Mouse (Mus musculus) hindbrain, embryonic 11.5 days (tissue): ENCODE results near the gene Prkag2. TPM values are rescaled to one million over a fixed set of nuclear protein-coding genes. Genes with fewer than 3 reads are reported as not detected.
"Not testable (repeated sequence)": the region's sequence is repeated elsewhere in the genome, so short reads cannot be mapped to it uniquely, and the experiment has no call there.

ENCODE experiments used
- ATAC-seq: fragments of 200-750 bp; cut with Nextera tagmentation; 2 replicates; pipeline ENCODE4 v1.8.0; 2017; ENCODE audit warnings: mild to moderate bottlenecking, moderate TSS enrichment, moderate library complexity; ENCODE audit not compliant: low FRiP score
- DNase-seq: peaks from one replicate; pipeline ENCODE4 v3.0.0-alpha.2; 2015; ENCODE audit warnings: low spot score
- H3K27ac ChIP-seq: fragments of 300-500 bp; sonication (generic); 2 replicates; pipeline ENCODE4 v1.5.1; 2014; ENCODE audit warnings: mild to moderate bottlenecking, low read depth, low read length
- H3K27me3 ChIP-seq: fragments of 300-500 bp; sonication (generic); 2 replicates; pipeline ENCODE4 v1.6.1; 2014; ENCODE audit warnings: mild to moderate bottlenecking, low read length, moderate library complexity, mixed read lengths; ENCODE audit not compliant: control insufficient read depth, insufficient read depth
- H3K36me3 ChIP-seq: fragments of 300-500 bp; sonication (generic); 2 replicates; pipeline ENCODE4 v1.6.1; 2014; ENCODE audit warnings: mild to moderate bottlenecking, low read length, moderate library complexity, mixed read lengths; ENCODE audit not compliant: control insufficient read depth, insufficient read depth
- H3K4me1 ChIP-seq: fragments of 300-500 bp; sonication (generic); replicated peaks from 2 replicates; pipeline ENCODE4 v1.6.1; 2014; ENCODE audit warnings: low read length, mixed read lengths; ENCODE audit not compliant: control insufficient read depth, insufficient read depth
- H3K4me2 ChIP-seq: fragments of 300-500 bp; sonication (generic); replicated peaks from 2 replicates; pipeline ENCODE4 v1.6.1; 2014; ENCODE audit warnings: mild to moderate bottlenecking, low read depth, low read length
- H3K4me3 ChIP-seq: fragments of 300-500 bp; sonication (generic); 2 replicates; pipeline ENCODE4 v1.5.1; 2014; ENCODE audit warnings: low read depth, low read length
- H3K9ac ChIP-seq: fragments of 300-500 bp; sonication (generic); 2 replicates; pipeline ENCODE4 v1.6.1; 2014; ENCODE audit warnings: low read depth, low read length
- H3K9me3 ChIP-seq: fragments of 300-500 bp; sonication (generic); 2 replicates; pipeline ENCODE4 v1.6.1; 2016; ENCODE audit warnings: low read length; ENCODE audit not compliant: control insufficient read depth
- WGBS: fragments of 180-500 bp; shearing (Covaris S2); extraction: QIAGEN DNeasy Blood & Tissue Kit; methylation state at CpG from one replicate; pipeline ENCODE4 v1.1.7; 2014; 5-methylcytosine and 5-hydroxymethylcytosine counted together
- polyA plus RNA-seq: library from polyadenylated mRNA; unstranded; fragments of >200 nt; fragmentation: Nextera tagmentation; extraction: Ambion mirVana; gene quantifications from 2 replicates; pipeline ENCODE4 v1.2.1, GENCODE M21; 2014

Gene Prkag2
- polyA plus RNA-seq, 1 experiment from 2014 or later = 56.7 TPM

GRCm38 (mm10) chr5:24834491-24834890, 266.0 kb downstream of the Prkag2 start:
- Histone ChIP-seq H3K4me2 (no peak overlapping the region), H3K4me3 (no peak overlapping the region), H3K27ac (no peak overlapping the region), H3K27me3 (no peaks in the 10 kb centered on the region), H3K9me3 (no peaks in the 10 kb centered on the region), H3K9ac (no peak overlapping the region), H3K4me1 (no peaks in the 10 kb centered on the region), H3K36me3 (no peaks in the 10 kb centered on the region)
- DNase-seq = no peak
- WGBS = 86% methylated on average over 5 of the region's 5 CpGs
- ATAC-seq = no peak

GRCm38 (mm10) chr5:24831912-24832311, 268.5 kb downstream of the Prkag2 start:
- DNase-seq = no peak
- Histone ChIP-seq H3K27me3 (no peaks in the 10 kb centered on the region), H3K4me2 (no peak overlapping the region), H3K27ac (no peak overlapping the region), H3K4me1 (no peaks in the 10 kb centered on the region), H3K36me3 (no peaks in the 10 kb centered on the region), H3K4me3 (no peak overlapping the region), H3K9ac (no peak overlapping the region), H3K9me3 (no peaks in the 10 kb centered on the region)
- ATAC-seq = no peak
- WGBS = 91% methylated on average over 3 of the region's 3 CpGs

- H3K4me3 ChIP-seq = no peak overlapping the region
- no peaks in the 10 kb centered on the region for H3K9me3 ChIP-seq
- DNase-seq (no peak), ATAC-seq (no peak)
- no peak overlapping the region for H3K27ac ChIP-seq
- H3K36me3 ChIP-seq = no peaks in the 10 kb centered on the region
- H3K4me2 ChIP-seq = no peak overlapping the region
- H3K9ac ChIP-seq = no peak overlapping the region
- H3K27me3 ChIP-seq = no peaks in the 10 kb centered on the region
- H3K4me1 ChIP-seq = no peaks in the 10 kb centered on the region
- 93% methylated on average over 3 of the region's 3 CpGs for WGBS
Observed at GRCm38 (mm10) chr5:24828446-24828845, 272.0 kb downstream of the Prkag2 start.

- Histone ChIP-seq H3K4me2 (no peak overlapping the region), H3K27me3 (no peaks in the 10 kb centered on the region), H3K9ac (no peak overlapping the region), H3K36me3 (no peaks in the 10 kb centered on the region), H3K4me1 (no peaks in the 10 kb centered on the region), H3K9me3 (no peaks in the 10 kb centered on the region), H3K27ac (no peak overlapping the region), H3K4me3 (no peak overlapping the region)
- no peak for ATAC-seq
- WGBS = 95% methylated on average over 2 of the region's 2 CpGs
- DNase-seq = no peak
Observed at GRCm38 (mm10) chr5:24827173-24827572, 273.3 kb downstream of the Prkag2 start.

- Histone ChIP-seq H3K27me3 (no peaks in the 10 kb centered on the region), H3K27ac (no peak overlapping the region), H3K36me3 (no peaks in the 10 kb centered on the region), H3K9me3 (no peaks in the 10 kb centered on the region), H3K4me3 (no peak overlapping the region), H3K4me1 (no peaks in the 10 kb centered on the region), H3K9ac (no peak overlapping the region), H3K4me2 (no peak overlapping the region)
- WGBS = 92% methylated on average over 9 of the region's 9 CpGs
- DNase-seq (no peak), ATAC-seq (no peak)
Observed at GRCm38 (mm10) chr5:24826056-24826770, 274.2 kb downstream of the Prkag2 start.

GRCm38 (mm10) chr5:24825365-24826055, 274.9 kb downstream of the Prkag2 start:
- no peak for ATAC-seq
- no peaks in the 10 kb centered on the region for H3K27me3 ChIP-seq
- no peak overlapping the region for H3K9ac ChIP-seq
- H3K36me3 ChIP-seq = no peaks in the 10 kb centered on the region
- no peaks in the 10 kb centered on the region for H3K9me3 ChIP-seq
- H3K4me3 ChIP-seq = no peak overlapping the region
- WGBS = 91% methylated on average over 4 of the region's 4 CpGs
- H3K4me2 ChIP-seq = no peak overlapping the region
- H3K27ac ChIP-seq = no peak overlapping the region
- H3K4me1 ChIP-seq = no peaks in the 10 kb centered on the region
- no peak for DNase-seq

- Histone ChIP-seq H3K27me3 (no peaks in the 10 kb centered on the region), H3K4me1 (no peaks in the 10 kb centered on the region), H3K4me3 (no peak overlapping the region), H3K9ac (no peak overlapping the region), H3K27ac (no peak overlapping the region), H3K9me3 (no peaks in the 10 kb centered on the region), H3K36me3 (no peaks in the 10 kb centered on the region), H3K4me2 (no peak overlapping the region)
- DNase-seq = no peak
- no peak for ATAC-seq
- 78% methylated on average over 6 of the region's 6 CpGs for WGBS
Observed at GRCm38 (mm10) chr5:24823864-24824405, 276.5 kb downstream of the Prkag2 start.

- no peaks in the 10 kb centered on the region for H3K36me3 ChIP-seq
- no peaks in the 10 kb centered on the region for H3K4me1 ChIP-seq
- H3K4me3 ChIP-seq = no peak overlapping the region
- no peak overlapping the region for H3K9ac ChIP-seq
- H3K27me3 ChIP-seq = no peaks in the 10 kb centered on the region
- no peak overlapping the region for H3K27ac ChIP-seq
- no peaks in the 10 kb centered on the region for H3K9me3 ChIP-seq
- no peak for ATAC-seq
- no peak overlapping the region for H3K4me2 ChIP-seq
- no peak for DNase-seq
- WGBS = 68% methylated on average over 3 of the region's 3 CpGs
Observed at GRCm38 (mm10) chr5:24822781-24823180, 277.7 kb downstream of the Prkag2 start.

- ATAC-seq, H3K27ac ChIP-seq, H3K9me3 ChIP-seq, H3K27me3 ChIP-seq, H3K4me3 ChIP-seq, DNase-seq, H3K4me2 ChIP-seq, H3K9ac ChIP-seq, H3K4me1 ChIP-seq, H3K36me3 ChIP-seq: not testable (repeated sequence)
- WGBS = 94% methylated on average over 3 of the region's 3 CpGs
Observed at GRCm38 (mm10) chr5:24822231-24822630, 278.2 kb downstream of the Prkag2 start.
